Mouse (Mus musculus) monocyte, adult 2 months (primary cell): ENCODE measurements around the gene Rnf220.
"Not testable (repeated sequence)": the region's sequence is repeated elsewhere in the genome, so short reads cannot be mapped to it uniquely, and the experiment has no call there.

Experiments
- DNase-seq, 2 experiments: peaks; one replicate each; pipeline ENCODE4 v3.0.0; 2022; ENCODE audit warnings: low spot score in 2 of 2, low read depth in 1 of 2

Rnf220 gene

DNA sequence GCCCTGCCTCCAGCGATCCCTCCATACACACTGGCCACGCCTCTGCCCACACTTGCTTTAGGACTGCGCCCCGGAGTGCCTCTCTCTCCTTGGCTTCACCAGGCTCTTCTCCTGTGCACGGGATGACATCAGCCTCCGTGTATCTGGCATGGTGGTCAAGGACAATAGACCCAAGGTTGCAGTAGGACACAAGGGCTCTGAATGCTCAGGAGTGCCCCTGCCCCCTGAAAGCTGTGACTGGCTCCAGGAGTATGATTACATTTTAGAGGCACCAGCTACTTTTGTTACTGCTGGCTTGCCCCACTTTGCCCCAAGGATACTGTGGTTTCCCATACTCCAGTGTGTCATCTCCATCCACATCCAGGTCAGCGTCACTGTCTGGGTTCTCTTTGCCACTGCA is 219.2 kb downstream of the Rnf220 start:
- DNase-seq, result no peak

- no peak for DNase-seq
Measured at GRCm38 (mm10) chr4:117277021-117277420, 219.8 kb downstream of the Rnf220 start.

DNA sequence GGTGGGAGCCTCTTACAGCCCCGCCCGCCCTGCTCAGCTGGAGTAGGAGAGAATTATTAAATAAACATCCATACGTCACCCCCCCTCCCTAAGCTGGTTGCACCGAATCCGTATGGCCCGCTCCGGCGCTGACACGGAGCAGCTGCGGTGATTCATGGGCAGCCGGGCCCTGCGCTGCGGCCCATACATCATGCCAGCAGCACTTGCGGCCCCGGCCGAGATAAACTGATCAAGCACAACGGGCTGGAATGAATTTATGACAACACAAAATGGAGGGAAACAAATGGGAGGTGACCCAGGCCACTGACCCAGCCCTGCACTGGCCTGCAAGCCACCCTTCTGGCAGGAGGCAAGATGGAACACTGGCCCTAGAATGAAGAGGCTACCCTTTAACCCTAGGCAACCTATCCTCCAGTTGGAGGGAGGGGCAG is 220.6 kb downstream of the Rnf220 start:
- no peak for DNase-seq

DNA sequence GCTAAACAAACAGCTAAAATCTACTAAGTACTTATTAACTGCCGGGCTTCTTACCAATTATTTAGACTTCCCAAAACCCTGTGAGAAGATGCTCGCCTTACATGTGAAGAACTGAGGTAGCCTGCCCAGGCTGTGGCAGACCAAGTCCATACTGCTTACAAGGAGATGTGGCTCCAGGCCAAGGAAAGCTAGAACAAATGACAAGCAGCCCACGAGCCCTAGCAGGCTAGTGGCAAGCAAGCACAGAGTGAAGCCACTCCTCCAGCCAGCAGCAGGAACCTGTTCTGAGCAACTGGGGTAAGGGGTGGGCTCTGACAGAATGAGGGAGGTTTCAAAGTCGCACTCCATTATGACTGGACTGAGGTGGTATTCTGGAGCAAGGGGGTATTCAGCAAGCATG is 222.1 kb downstream of the Rnf220 start:
- DNase-seq, result no peak

DNA sequence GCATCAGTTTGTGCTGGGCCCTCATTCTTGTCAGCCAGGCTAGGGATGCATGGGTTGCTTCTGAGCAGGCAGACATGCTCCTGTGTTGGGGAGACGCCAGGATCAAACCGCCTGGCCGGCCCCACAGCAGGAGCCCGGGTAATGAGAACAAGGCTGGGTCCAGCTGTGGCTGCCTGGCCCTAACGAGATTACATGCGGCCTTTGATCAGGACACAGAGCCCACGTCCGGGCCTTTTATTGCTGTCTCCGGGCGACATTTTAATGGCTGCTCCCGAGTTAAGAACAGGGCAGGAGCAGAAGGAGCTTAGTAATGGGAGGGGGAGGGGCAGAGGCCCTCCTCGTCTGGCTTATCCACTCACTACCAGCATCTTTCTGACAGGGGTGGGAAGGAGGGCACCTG is 224.4 kb downstream of the Rnf220 start:
- DNase-seq, result no peak

- peak in 1 of 2 experiments; percentile 43 for DNase-seq
Measured at GRCm38 (mm10) chr4:117270278-117270677, 226.6 kb downstream of the Rnf220 start.

DNA sequence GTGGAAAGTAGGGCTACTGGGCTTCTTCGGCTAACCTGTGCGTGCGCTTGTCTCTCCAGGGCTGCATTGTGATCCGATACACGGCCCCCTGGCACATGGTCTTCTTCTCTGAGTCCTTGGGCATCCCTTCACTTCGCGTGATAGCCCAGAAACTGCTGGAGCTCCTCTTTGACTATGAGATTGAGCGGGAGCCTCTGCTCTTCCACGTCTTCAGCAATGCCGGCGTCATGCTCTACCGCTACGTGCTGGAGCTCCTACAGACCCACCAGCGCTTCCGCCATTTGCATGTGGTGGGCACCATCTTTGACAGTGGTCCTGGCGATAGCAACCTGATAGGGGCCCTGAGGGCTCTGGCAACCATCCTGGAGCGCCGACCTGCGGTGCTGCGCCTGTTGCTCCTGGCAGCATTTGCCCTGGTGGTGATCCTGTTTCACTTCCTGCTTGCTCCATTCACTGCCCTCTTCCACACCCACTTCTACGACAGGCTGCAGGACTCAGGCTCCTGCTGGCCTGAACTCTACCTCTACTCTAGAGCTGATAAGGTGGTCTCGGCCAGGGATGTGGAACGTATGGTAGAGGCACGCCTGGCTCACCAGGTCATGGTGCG is 228.9 kb downstream of the Rnf220 start:
- DNase-seq, result no peak

DNA sequence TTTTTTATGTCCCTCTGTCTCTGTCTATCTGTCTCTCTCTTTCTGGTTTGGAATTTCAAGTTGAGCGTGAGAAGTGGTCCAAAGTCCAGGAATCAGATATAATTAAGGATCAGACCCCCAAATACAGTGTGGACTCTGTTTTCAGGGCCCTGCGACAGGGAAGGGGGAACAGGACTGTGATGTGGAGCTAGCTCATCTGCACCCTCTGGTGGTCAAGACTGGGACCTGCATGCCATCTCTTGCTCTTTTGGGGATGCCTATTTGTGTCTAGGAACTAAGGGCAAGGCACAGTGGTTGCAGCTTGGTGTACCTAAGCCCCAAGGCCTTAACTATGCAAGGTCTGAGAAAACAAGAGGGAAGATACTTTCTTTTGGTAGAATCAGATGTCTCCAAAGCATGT is 229.6 kb downstream of the Rnf220 start:
- peak; percentile 38 to 64 for DNase-seq

- DNase-seq, result no peak
Measured at GRCm38 (mm10) chr4:117262987-117263386, 233.9 kb downstream of the Rnf220 start.

DNA sequence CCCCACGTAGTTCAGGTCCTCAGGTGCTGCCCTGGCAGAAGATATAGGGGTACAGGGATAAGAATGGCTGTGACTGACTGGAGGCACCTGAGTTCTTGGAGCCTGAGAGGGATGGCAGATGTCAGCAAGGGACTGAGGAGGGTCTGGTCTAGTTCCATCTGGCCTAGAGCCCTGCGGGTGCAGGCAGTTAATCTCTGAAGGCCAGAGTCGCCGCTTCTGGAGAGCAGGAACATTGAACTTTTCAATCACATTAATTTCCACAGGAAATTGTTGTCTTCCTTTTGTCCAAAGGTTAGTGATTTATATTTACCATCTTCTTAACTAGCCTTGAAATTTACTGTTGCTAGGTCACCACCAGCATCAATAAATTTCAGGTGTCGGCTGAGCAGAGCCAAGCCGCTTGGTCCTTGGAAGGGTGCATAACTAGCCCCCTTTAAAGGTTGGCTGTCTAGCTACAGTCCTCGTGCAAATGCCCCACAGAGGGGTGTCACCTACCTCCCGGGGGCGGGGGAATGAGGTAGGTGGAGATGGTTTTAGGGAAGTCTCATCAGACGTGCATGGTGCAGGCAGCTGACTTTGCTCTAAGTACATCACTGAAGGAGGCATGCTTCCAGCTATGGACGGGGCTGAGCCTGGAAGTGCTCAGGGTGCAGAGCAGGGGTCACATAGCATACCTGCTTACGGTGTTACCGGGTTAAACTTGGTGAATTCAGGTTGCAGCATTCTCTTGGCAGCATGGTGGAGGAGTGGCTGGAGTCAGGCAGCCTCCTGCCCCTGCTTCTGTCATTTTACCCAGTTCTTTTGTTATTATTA is 234.5 kb downstream of the Rnf220 start:
- DNase-seq, result no peak

DNA sequence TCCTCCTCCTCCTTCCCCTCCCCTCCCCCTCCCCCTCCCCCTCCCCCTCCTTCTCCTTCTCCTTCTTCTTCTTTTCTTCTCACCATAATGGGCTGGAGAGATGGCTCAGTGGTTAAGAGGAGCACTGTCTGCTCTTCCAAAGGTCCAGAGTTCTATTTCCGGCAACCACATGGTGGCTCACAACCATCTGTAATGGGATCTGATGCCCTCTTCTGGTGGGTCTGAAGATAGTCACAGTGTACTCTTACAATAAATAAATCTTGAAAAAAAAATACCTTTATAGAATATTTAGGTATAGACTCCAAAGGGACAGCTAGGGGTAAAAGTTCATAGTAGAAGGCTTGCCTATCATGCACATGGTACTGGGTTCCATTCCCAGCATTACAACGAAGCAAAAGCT is 235.6 kb downstream of the Rnf220 start:
- no peak for DNase-seq

GRCm38 (mm10) chr4:117259909-117260308 is 236.9 kb downstream of the Rnf220 start:
- DNase-seq, result not testable (repeated sequence)

DNA sequence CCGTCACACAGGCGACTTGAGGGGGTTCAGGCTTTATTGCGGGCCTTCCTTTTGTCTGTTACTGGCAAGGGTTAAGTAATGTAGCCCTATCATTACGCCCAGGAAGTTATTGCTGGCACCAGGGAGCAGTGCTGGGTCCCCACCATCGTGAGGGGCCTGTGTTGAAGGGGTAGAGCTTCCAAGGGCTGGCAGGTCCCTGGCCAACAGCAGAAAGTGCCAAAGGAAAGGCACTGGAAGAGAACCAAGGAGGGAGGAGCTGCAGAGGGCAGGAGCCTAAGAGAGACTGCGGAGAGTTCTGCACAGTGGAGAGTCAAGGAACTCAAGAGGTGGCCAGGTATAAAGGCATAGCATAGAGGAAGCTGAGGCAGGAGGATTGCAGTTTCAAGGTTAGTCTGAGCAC is 242.2 kb downstream of the Rnf220 start:
- DNase-seq, result no peak

DNA sequence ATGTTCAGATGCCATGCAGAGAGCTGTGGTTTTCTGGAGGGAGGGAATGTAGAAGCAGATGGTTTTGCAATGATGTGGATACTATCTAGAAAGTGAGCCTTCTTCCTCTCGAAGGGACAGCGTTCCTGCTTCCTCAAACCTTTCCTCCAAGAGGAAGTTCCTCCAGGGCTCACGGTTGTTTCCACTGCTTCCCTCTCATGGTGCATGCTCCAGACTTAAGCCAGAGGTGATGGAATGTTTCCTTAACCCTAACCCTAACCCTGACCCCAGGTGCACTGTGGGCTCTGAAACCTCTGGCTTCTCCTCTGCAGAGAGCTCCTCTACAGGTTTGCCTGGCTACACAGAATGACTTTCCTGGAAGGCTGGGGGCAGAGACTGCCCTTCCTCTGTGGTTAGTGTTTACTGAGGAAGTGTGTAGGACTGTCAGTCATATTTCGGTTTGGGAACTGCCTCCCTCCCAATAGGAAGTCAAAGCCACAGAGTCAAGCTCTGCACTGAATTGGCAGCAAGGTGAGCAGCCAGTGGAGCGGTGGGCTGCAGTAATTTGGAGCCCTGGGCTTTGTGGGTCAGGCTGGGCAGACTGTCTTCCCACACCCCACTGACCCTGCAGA is 242.7 kb downstream of the Rnf220 start:
- DNase-seq, result peak in 1 of 2 experiments; percentile 4

- DNase-seq, result no peak
Measured at GRCm38 (mm10) chr4:117253218-117254016, 243.4 kb downstream of the Rnf220 start.

- DNase-seq, result no peak
Measured at GRCm38 (mm10) chr4:117252755-117253154, 244.1 kb downstream of the Rnf220 start.

GRCm38 (mm10) chr4:117252351-117252750 is 244.5 kb downstream of the Rnf220 start:
- no peak for DNase-seq

GRCm38 (mm10) chr4:117251801-117252316 is 245.0 kb downstream of the Rnf220 start, which contains the start of the genes Tmem53 and Armh1:
Tmem53 (plus strand) TSS chr4:117251951.
Armh1 (minus strand) TSS chr4:117252125.
- DNase-seq, result peak; percentile 61 to 62

DNA sequence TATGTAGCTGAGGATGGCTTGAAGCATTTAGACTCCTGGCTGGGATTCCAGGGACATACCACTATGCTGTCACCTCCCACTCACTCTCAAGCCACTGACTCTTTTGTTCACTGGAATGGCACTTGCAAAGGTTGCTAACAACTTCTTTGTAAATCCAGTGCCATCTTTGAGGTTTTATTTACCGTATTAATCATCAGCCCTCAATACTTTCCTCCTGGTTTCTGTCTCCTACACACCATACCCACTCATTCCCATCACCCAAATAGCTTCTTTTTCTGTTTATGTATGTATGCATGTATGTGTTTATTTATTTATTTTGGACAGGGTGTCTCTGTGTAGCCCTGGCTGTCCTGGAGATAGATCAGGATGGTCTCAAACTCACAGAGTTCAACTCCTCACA is 245.9 kb downstream of the Rnf220 start:
- no peak for DNase-seq

- DNase-seq, result no peak
Measured at GRCm38 (mm10) chr4:117240867-117241266, 256.0 kb downstream of the Rnf220 start.

DNA sequence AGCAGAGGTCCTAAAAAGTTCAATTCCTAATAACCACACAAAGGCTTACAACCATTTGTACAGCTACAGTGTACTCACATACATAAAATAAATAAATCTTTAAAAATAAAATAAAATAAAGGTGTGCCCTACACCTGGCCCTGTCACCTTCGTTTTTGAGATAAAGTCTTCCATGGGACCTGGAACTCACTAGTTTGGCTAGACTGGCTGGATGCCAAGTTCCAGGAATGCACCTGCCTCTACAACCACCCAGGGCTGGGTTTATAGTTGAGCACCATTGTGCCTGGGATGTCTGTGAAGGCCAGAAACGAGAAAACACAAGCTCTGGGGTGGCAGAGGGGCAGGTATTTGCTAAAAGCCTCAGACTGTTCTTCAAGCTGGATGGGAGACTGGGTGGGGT is 257.7 kb downstream of the Rnf220 start:
- DNase-seq, result no peak
